Mouse (Mus musculus): ENCODE data around the gene Ttc12.
A peak's percentile ranks its signal among the peaks of the same experiment; 100 is the strongest.

Gene Ttc12

DNA sequence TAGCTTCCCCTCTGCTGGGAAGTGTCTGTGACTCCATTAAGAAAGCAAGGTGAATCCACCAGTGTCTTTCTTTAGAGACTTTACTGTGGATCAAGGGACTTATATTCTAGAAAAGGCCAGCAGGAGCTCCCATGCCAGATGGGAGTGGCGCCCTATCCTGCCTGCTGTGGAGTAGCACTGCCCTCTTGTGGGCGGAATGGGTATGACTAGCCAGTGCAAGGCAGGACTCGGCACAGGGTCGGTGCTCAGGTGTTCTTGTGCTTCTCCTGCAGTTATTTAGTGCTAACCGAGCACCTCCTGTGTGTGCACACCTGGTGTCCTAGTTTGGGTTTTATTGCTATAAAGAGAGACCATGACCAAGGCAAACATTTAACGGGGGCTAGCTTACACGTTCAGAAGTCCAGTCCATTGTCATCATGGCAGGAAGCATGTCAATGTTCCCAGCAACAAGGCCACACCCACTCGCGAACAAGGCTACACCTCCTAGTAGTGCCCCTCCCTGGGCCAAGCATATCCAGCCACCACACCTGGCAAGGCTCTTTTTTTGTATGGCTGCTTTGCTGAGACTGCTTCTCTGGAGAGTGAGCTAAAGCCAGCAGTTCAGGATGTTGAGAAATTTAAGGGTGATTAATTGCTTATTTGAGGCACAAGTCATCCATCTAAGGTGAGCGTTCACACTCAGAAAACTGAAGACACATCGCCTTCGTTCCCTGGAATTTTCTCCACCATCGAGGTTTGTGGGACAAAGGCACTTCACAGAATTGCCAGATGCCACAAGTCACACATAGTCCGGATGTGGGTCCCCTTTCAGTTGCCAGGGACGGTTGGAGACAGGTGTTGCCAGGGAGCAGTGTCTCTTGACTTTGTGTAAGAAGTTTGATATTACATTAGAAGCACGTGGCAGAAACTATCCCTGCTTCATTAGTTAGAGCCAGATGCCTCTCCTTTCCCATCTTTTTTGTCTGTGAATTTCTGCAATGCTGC, 3.2 kb upstream of the Ttc12 start:
- peak; percentile 73 to 90 for DNase-seq (ENCODE audit: low spot score in 2 of 2)

DNA sequence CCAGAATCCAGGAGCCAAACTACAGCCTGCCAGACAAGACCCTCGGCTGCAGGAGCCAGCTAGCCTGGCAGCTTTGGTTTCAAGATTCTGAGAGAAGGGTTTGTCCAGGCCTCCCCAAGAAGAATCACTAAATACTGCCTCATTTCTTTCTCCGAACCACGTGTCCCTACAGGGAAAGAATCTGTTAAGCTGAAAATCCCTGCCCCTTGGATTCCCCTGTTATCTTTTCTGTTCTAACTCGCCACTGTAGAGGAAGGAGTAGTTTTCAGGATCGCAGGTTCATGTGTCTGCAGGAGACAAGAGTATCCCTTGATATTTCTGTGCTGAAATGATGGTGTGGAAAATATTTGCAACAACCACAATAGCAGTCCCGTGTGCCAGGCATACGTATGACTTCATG, 2.2 kb upstream of the Ttc12 start:
- DNase-seq (ENCODE audit: low spot score in 2 of 2): no peak

- peak in 1 of 2 experiments; percentile 37 for DNase-seq (ENCODE audit: low spot score in 2 of 2)
Observed at GRCm38 (mm10) chr9:49487657-49487943, 1.6 kb upstream of the Ttc12 start.

- DNase-seq (ENCODE audit: low spot score in 2 of 2): no peak
Observed at GRCm38 (mm10) chr9:49486805-49487656, 1.0 kb upstream of the Ttc12 start.

GRCm38 (mm10) chr9:49485250-49485891, 654 bp downstream of the Ttc12 start:
- no peak for DNase-seq (ENCODE audit: low spot score in 2 of 2)

DNA sequence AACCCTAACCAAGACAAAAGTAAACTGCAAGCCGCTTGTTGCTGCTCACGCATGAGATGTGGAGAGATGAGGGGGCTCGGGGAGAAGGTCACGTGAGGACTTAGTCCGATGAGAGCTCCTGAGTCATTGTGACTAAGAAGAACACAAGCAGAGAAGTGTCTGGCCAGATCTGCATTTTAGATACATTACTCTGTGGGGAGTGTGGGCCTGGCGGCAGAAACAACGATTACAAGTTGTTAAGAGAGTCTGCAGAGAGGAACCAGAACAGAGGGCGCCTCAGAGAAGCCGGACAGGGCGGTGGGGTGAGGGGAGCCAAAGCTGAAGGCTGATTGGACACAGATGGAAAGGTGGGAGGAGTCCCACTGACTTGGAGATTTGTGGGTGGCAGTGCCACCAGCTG, 2.7 kb downstream of the Ttc12 start:
- no peak for DNase-seq (ENCODE audit: low spot score in 2 of 2)

GRCm38 (mm10) chr9:49472126-49472525, 13.9 kb downstream of the Ttc12 start:
- DNase-seq (ENCODE audit: low spot score in 2 of 2): no peak

DNA sequence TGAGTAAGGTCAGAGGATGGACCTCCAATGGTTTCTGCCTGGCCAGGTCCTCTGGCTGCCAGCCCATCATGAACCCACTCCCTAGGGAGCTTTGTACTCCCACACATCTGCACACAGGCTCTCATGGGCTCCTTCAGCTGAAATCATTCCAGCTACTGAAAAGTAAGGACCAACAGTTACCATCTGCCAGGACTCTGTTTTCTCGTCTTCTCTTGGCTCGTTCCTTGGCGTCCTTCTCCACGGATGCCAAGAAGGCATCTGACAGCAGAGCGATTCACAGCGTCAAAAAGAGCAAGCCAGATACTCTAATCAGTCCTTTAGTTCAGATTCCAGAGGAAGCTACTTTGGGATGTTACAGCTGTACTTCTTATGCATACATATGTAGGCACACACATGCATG, 15.1 kb downstream of the Ttc12 start:
- DNase-seq (ENCODE audit: low spot score in 2 of 2): no peak

DNA sequence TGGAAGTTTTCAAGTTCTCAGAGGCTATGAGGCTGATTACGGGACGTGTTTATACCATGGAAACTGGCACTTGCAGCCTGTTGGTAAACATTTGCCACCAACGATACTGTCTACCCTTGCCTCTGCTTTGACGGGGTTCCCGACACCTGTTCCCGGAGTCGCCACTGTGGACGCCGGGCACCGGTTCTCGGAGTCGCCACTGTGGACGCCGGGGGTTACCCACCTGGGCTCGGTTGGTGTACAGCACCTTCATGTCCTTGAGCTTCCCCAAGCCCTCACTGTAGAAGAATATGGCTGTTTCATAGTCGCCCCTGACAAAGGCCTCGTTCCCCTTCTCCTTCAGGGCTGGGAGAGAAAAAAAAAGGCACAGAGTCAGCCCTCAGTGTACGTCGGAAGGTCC, 16.0 kb downstream of the Ttc12 start:
- no peak for DNase-seq (ENCODE audit: low spot score in 2 of 2)

DNA sequence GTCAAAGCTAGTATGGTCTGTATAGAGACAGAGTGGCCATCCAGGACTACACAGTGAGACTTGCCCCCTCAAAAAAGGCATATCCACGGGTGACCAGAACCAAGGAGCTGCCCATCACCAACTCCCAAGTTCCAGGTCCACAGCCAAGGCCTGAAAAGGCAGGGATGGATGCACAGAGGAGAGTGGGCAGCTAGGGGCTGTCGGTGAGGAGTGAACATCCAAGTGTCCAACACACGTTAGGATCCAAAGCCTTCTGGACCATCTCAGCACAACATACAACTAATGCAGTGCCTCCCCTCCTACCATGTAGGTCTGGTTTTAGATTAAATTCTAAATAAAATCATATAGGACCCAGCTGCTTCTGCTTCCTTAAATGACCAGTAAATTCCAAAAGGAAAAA, 29.9 kb downstream of the Ttc12 start:
- no peak for DNase-seq (ENCODE audit: low spot score in 2 of 2)

DNA sequence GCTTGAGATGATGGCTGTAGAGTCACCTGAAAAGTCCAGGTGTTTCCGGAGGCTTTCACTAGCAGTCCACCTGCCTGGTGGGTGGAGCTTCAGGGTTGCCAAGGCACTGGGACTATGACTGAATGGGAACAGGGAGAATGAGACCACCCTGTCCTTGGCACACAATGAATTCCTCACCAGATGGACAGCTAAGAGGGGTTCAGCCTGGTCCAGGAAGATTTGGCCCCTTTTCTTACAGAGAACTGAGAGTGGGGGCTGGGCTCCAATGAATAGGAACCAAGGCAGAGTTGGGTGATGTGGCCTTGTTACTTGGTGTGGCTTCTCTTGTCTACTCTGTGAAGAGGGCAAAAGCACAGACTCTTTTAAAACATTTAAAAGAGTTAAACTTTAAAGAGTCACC, 33.6 kb downstream of the Ttc12 start:
- DNase-seq (ENCODE audit: low spot score in 2 of 2): no peak

GRCm38 (mm10) chr9:49450491-49450890, 35.5 kb downstream of the Ttc12 start:
- no peak for DNase-seq (ENCODE audit: low spot score in 2 of 2)

- DNase-seq (ENCODE audit: low spot score in 2 of 2): no peak
Observed at GRCm38 (mm10) chr9:49442621-49443020, 43.4 kb downstream of the Ttc12 start.

DNA sequence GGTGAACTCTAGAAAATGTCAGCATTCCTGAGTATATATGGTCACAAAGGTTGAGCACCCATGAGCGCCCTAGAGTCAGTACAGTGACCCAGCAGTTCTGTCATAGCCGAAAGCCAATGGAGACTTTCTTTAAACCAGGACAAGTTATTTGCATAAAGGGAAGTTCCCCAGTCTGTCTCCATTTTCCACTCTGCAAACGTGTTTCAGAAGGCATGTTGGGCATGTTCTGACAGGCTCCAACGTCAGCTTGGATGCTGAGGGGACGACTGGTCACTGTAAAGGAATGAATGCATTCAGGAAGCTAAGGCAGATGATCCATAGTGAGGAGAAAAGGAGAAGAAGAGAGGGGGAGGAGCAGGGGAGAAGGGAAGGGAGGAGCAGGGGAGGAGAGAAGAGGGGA, 58.5 kb downstream of the Ttc12 start:
- DNase-seq (ENCODE audit: low spot score in 2 of 2): no peak

DNA sequence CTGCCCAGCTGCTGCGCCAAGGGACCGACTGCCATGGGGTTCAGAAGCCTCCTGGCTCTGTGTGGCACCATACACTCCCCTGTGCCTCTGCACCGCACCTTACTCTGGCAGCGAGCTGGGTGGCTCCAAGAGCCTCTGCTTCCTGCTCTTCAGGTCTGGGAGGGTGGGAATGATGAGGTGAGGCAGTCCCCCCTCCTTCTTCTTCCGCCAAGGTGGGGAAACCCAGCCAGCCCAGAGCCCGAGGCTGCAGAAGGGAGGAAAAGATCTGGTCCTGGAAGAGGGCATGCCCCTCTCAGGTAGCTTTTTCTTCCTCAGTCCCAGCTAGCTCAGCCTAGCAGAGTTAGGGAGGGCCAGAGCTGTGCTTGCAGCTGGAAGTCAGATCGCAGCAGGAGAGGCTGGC, 59.1 kb downstream of the Ttc12 start, which contains the start of gene Ankk1:
TSS of gene Ankk1 (minus strand) at position 101 of the 400 bp plus-strand sequence.
- DNase-seq (ENCODE audit: low spot score in 2 of 2): no peak

- DNase-seq (ENCODE audit: low spot score in 2 of 2): no peak
Observed at GRCm38 (mm10) chr9:49425585-49425984, 60.4 kb downstream of the Ttc12 start.

GRCm38 (mm10) chr9:49423866-49424265, 62.2 kb downstream of the Ttc12 start:
- DNase-seq (ENCODE audit: low spot score in 2 of 2): no peak

- no peak for DNase-seq (ENCODE audit: low spot score in 2 of 2)
Observed at GRCm38 (mm10) chr9:49410621-49411020, 75.4 kb downstream of the Ttc12 start.

DNA sequence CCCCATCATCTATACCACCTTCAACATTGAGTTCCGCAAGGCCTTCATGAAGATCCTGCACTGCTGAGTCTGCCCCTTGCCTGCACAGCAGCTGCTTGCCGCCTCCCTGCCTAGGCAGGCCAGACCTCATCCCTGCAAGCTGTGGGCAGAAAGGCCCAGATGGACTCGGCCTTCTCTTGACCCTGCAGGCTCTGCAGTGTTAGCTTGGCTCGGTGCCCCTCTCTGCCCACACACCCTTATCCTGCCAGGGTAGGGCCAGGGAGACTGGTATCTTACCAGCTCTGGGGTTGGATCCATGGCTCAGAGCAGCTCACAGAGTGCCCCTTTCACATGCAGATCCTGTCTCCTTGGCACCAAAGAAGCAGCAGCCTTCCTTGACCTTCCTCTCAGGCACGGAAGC, 79.0 kb downstream of the Ttc12 start:
- no peak for DNase-seq (ENCODE audit: low spot score in 2 of 2)

- DNase-seq (ENCODE audit: low spot score in 2 of 2): no peak
Observed at GRCm38 (mm10) chr9:49403711-49404110, 82.3 kb downstream of the Ttc12 start.

GRCm38 (mm10) chr9:49396006-49396405, 90.0 kb downstream of the Ttc12 start:
- DNase-seq (ENCODE audit: low spot score in 2 of 2): no peak

- no peak for DNase-seq (ENCODE audit: low spot score in 2 of 2)
Observed at GRCm38 (mm10) chr9:49392242-49392641, 93.8 kb downstream of the Ttc12 start.

Measured in urinary bladder, adult 18-20 months (tissue).